ENCODE assay signal across 8 mouse cellular contexts in genomic region chr1:163311006-163311836, GRCm38 (mm10). TPM values are rescaled to one million over a fixed set of nuclear protein-coding genes. Genes with fewer than 3 reads are reported as not detected.
A peak's percentile ranks its signal among the peaks of the same experiment; 100 is the strongest.
DNase-seq lines count a peak whose midpoint lies in the region; ATAC-seq and TF ChIP-seq lines count a peak whose summit lies in the region.

No protein-coding gene starts in this region.

- no peak for TF ChIP-seq CTCF in ES-Bruce4 (IDR thresholded peaks at IDR 0.05; ENCODE audit: low read depth, low read length)

- TF ChIP-seq POLR2A in ES-Bruce4 (IDR thresholded peaks at IDR 0.05; ENCODE audit: insufficient read depth, low read length) = no peak

- no peak for TF ChIP-seq EP300 in ES-Bruce4 (IDR thresholded peaks at IDR 0.05; ENCODE audit: insufficient read depth, low read depth, low read length)

- no peaks in the 10 kb centered on the region for H3K36me3 ChIP-seq in ES-Bruce4 (ENCODE audit: control insufficient read depth, insufficient read depth, low read length, poor library complexity, severe bottlenecking)
- H3K36me3 ChIP-seq in heart, embryonic 12.5 days = no peaks in the 10 kb centered on the region
- H3K36me3 ChIP-seq in liver, embryonic 15.5 days (replicated peaks) = no peaks in the 10 kb centered on the region

- H3K27ac ChIP-seq in ES-Bruce4 (ENCODE audit: insufficient read depth, low read length) = no peak overlapping the region
- H3K27ac ChIP-seq in heart, embryonic 12.5 days (ENCODE audit: poor library complexity, severe bottlenecking) = no peak overlapping the region
- H3K27ac ChIP-seq in liver, embryonic 15.5 days (replicated peaks) = no peak overlapping the region

- no peaks in the 10 kb centered on the region for H3K4me1 ChIP-seq in ES-Bruce4 (ENCODE audit: control insufficient read depth, insufficient read depth, low read length)
- H3K4me1 ChIP-seq in heart, embryonic 12.5 days (replicated peaks) = peaks cover 9% of the 10 kb centered on the region; the same call in 1 of the 2 replicates
- H3K4me1 ChIP-seq in liver, embryonic 15.5 days (replicated peaks) = no peaks in the 10 kb centered on the region; the same call in 1 of the 2 replicates

- intact Hi-C loops in left cerebral cortex, postnatal 4 days (cut with DNase I) = no loop called here

- H3K9me3 ChIP-seq in ES-Bruce4 (replicated peaks; ENCODE audit: control insufficient read depth, insufficient read depth, low read length, poor library complexity, severe bottlenecking) = no peaks in the 10 kb centered on the region
- H3K9me3 ChIP-seq in heart, embryonic 12.5 days (replicated peaks) = no peaks in the 10 kb centered on the region
- H3K9me3 ChIP-seq in liver, embryonic 15.5 days (replicated peaks) = no peaks in the 10 kb centered on the region

- 21% methylated on average over 13 of the region's 13 CpGs for WGBS in heart, embryonic 12.5 days
- 16% methylated on average over 13 of the region's 13 CpGs for WGBS in liver, embryonic 15.5 days (ENCODE audit: insufficient replicate concordance)

- peak overlapping the region; percentile 48 for H3K4me3 ChIP-seq in ES-Bruce4 (ENCODE audit: low read depth, low read length)
- peak overlapping the region; percentile 62 for H3K4me3 ChIP-seq in heart, embryonic 12.5 days
- H3K4me3 ChIP-seq in liver, embryonic 15.5 days (replicated peaks) = peak overlapping the region; percentile 39; the same call in 1 of the 2 replicates

- no peak for ATAC-seq in heart, embryonic 12.5 days (ENCODE audit: insufficient number of reproducible peaks, low FRiP score)
- ATAC-seq in liver, embryonic 15.5 days (ENCODE audit: insufficient read depth) = no peak

- DNase-seq in 3T3-L1 (ENCODE audit: low read depth, low spot score) = peak; percentile 56
- DNase-seq in adrenal gland, adult 8-10 months = no peak
- no peak for DNase-seq in layer of hippocampus, adult 11-12 months (ENCODE audit: low spot score)
- DNase-seq in left cerebral cortex, postnatal 4 days = no peak
- no peak for DNase-seq in cerebellum, postnatal 4 days (ENCODE audit: low spot score in 2 of 2)

- peak overlapping the region; percentile 90 for H3K4me2 ChIP-seq in heart, embryonic 12.5 days
- H3K4me2 ChIP-seq in liver, embryonic 15.5 days = peak overlapping the region; percentile 59

- H3K27me3 ChIP-seq in ES-Bruce4 (ENCODE audit: control insufficient read depth, insufficient read depth, low read length, poor library complexity, severe bottlenecking) = peaks cover 47% of the 10 kb centered on the region
- peaks cover 44% of the 10 kb centered on the region for H3K27me3 ChIP-seq in heart, embryonic 12.5 days (replicated peaks)
- peaks cover 94% of the 10 kb centered on the region for H3K27me3 ChIP-seq in liver, embryonic 15.5 days

- H3K9ac ChIP-seq in ES-Bruce4 (ENCODE audit: low read depth, poor library complexity, severe bottlenecking) = no peak overlapping the region
- peak overlapping the region; percentile 62 for H3K9ac ChIP-seq in heart, embryonic 12.5 days
- H3K9ac ChIP-seq in liver, embryonic 15.5 days = no peak overlapping the region

RNA-seq across cellular contexts. Expression of gene Prrx1, which starts 2.3 kb away (rescaled TPM):
- polyA plus RNA-seq in ES-Bruce4 (2011; ENCODE audit: insufficient read depth, insufficient read length, low read depth, missing spikeins) = 2.6 and 3.2 TPM in 2 replicates
- 7.5 and 9.4 TPM in 2 replicates for polyA plus RNA-seq in heart, embryonic 12.5 days (2016; fragmentation: Nextera tagmentation; extraction: Ambion mirVana)
- polyA plus RNA-seq in liver, embryonic 15.5 days (2015; fragmentation: Nextera tagmentation; extraction: Ambion mirVana) = 0.31 and 0.33 TPM in 2 replicates
- 10 to 100 TPM in 1 of 4 experiments, 1 to 10 TPM in 3; 6.5 to 13.1 (median 8.4) TPM for total RNA-seq in adrenal gland, adult 8-10 months (2022)
- total RNA-seq in left cerebral cortex, postnatal 4 days (2021) = 1 to 10 TPM; 7.0 to 7.6 TPM
